ENCODE assay signal across 14 mouse cellular contexts in the genomic region with DNA sequence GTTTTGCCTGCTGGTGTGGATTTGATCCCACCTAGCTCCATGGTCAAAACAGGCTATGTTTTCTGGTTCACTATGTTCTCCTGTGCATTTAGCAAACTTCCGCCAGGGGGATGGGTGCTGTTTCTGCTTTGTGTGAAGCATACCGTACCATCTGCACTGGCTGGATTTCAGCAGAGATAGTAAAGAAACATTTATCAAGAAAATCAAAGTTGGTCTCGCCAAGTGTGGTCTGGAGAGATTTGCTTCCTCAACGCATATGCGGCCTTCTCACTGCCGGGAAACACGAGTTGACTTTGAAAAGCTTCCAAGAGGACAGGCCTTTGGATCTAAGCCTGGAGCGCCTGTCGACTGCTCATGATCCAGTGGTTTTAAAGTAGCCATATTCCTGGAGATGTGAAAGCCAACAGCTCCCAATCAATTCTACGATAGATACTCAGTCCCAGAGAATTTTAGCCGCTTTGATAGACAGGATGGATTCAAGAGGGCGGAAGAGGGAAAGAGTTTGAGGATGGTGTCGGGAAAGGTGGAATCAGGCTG.
DNase-seq lines count a peak whose midpoint lies in the region; ATAC-seq and TF ChIP-seq lines count a peak whose summit lies in the region.
"Had no signal": no experiment of that assay in that cellular context is flagged by ENCODE, and none has a peak within 500 bp of the region (broad histone marks: within the 10 kb centered on the region; RNA-seq: fewer than 3 reads in every experiment).

No protein-coding gene starts in this region.

- 70% methylated on average over 13 of the region's 13 CpGs for WGBS in hindbrain, postnatal 0 days
- WGBS in hindbrain, embryonic 13.5 days = 89% methylated on average over 13 of the region's 13 CpGs
- WGBS in lung, postnatal 0 days = 61% methylated on average over 13 of the region's 13 CpGs

- H3K27me3 ChIP-seq in hindbrain, postnatal 0 days (ENCODE audit: insufficient read depth, low read length) = no peaks in the 10 kb centered on the region
- H3K27me3 ChIP-seq in hindbrain, embryonic 13.5 days = no peaks in the 10 kb centered on the region
- H3K27me3 ChIP-seq in lung, postnatal 0 days (replicated peaks; ENCODE audit: insufficient read depth, low read length) = no peaks in the 10 kb centered on the region

- H3K27ac ChIP-seq in hindbrain, postnatal 0 days = no peak overlapping the region
- no peak overlapping the region for H3K27ac ChIP-seq in hindbrain, embryonic 13.5 days
- no peak overlapping the region for H3K27ac ChIP-seq in lung, postnatal 0 days (ENCODE audit: low read length)
- H3K27ac ChIP-seq: gastrocnemius, adult 2 months; macrophage had no signal

- no peak overlapping the region for H3K4me3 ChIP-seq in hindbrain, postnatal 0 days (ENCODE audit: low read length)
- H3K4me3 ChIP-seq in hindbrain, embryonic 13.5 days = no peak overlapping the region
- no peak overlapping the region for H3K4me3 ChIP-seq in lung, postnatal 0 days (ENCODE audit: low read depth, low read length)
- H3K4me3 ChIP-seq: gastrocnemius, adult 2 months had no signal

- no peak for ATAC-seq in hindbrain, postnatal 0 days
- no peak for ATAC-seq in hindbrain, embryonic 13.5 days (ENCODE audit: low FRiP score)
- peak; percentile 34 for ATAC-seq in lung, postnatal 0 days
- ATAC-seq: intestine, embryonic 16.5 days had no signal

- H3K9me3 ChIP-seq in hindbrain, postnatal 0 days (ENCODE audit: low read length) = no peaks in the 10 kb centered on the region
- H3K9me3 ChIP-seq in hindbrain, embryonic 13.5 days = no peaks in the 10 kb centered on the region
- no peaks in the 10 kb centered on the region for H3K9me3 ChIP-seq in lung, postnatal 0 days (ENCODE audit: low read length)

- no peaks in the 10 kb centered on the region for H3K36me3 ChIP-seq in hindbrain, postnatal 0 days (ENCODE audit: insufficient read depth, low read length)
- H3K36me3 ChIP-seq in hindbrain, embryonic 13.5 days = no peaks in the 10 kb centered on the region
- no peaks in the 10 kb centered on the region for H3K36me3 ChIP-seq in lung, postnatal 0 days (ENCODE audit: insufficient read depth, low read length)

- no peak overlapping the region for H3K4me2 ChIP-seq in hindbrain, postnatal 0 days (ENCODE audit: low read depth, low read length)
- H3K4me2 ChIP-seq in hindbrain, embryonic 13.5 days = no peak overlapping the region
- no peak overlapping the region for H3K4me2 ChIP-seq in lung, postnatal 0 days (replicated peaks; ENCODE audit: low read depth, low read length)

- TF ChIP-seq CTCF in hindbrain, postnatal 0 days (IDR thresholded peaks at IDR 0.05; ENCODE audit: low read depth) = no peak
- peak; percentile 41 for TF ChIP-seq CTCF in lung, postnatal 0 days (IDR thresholded peaks at IDR 0.05)

- peak; percentile 9 for DNase-seq in adrenal gland, adult 2 months
- no peak for DNase-seq in adrenal gland, postnatal 4 days (ENCODE audit: low spot score in 2 of 2)
- DNase-seq in hindbrain, postnatal 0 days (ENCODE audit: low spot score) = peak; percentile 25
- peak; percentile 75 for DNase-seq in lung, postnatal 0 days (ENCODE audit: low spot score)
- no peak for DNase-seq in lung, adult 18-20 months
- DNase-seq in right cerebral cortex, postnatal 10 days (ENCODE audit: low spot score in 2 of 2) = peak; percentile 49 to 56
- no peak for DNase-seq in gastrocnemius, postnatal 25 days
- DNase-seq: adrenal gland, postnatal 25 days; cerebellum, adult 9-11 months; gastrocnemius, adult 2 months; retina, postnatal 1 day had no signal

- TF ChIP-seq EP300 in lung, postnatal 0 days (IDR thresholded peaks at IDR 0.05) = 0 out of 2 replicates have a peak, but pooled peaks have one; percentile 32

- no peaks in the 10 kb centered on the region for H3K4me1 ChIP-seq in hindbrain, postnatal 0 days (ENCODE audit: insufficient read depth, low read length)
- no peaks in the 10 kb centered on the region for H3K4me1 ChIP-seq in hindbrain, embryonic 13.5 days (replicated peaks)
- no peaks in the 10 kb centered on the region for H3K4me1 ChIP-seq in lung, postnatal 0 days (ENCODE audit: insufficient read depth, low read depth, low read length)

- H3K9ac ChIP-seq in hindbrain, postnatal 0 days (replicated peaks; ENCODE audit: low read length) = no peak overlapping the region
- no peak overlapping the region for H3K9ac ChIP-seq in hindbrain, embryonic 13.5 days
- H3K9ac ChIP-seq in lung, postnatal 0 days (replicated peaks; ENCODE audit: low read depth) = no peak overlapping the region

Comparison
In these comparisons a context has a peak if more than half of its experiments do, and no peak if none do; other contexts are left out.
1. DNase-seq: peak in adrenal gland, adult 2 months (single experiment), hindbrain, postnatal 0 days (single experiment), lung, postnatal 0 days (single experiment) and right cerebral cortex, postnatal 10 days (2 of 2); none in adrenal gland, postnatal 4 days (0 of 2), lung, adult 18-20 months (0 of 2) and gastrocnemius, postnatal 25 days (single experiment).